Mouse (Mus musculus): ENCODE data around the gene Nubpl. TPM values are rescaled to one million over a fixed set of nuclear protein-coding genes. Genes with fewer than 3 reads are reported as not detected.
"Not testable (repeated sequence)": the region's sequence is repeated elsewhere in the genome, so short reads cannot be mapped to it uniquely, and the experiment has no call there.

Nubpl gene
- total RNA-seq, 2 experiments from 2014 or later = 5.1 to 5.4 TPM

- not testable (repeated sequence) for DNase-seq (ENCODE audit: low spot score in 2 of 2)
Observed at GRCm38 (mm10) chr12:52231929-52232328, 134.4 kb downstream of the Nubpl start.

- no peak for DNase-seq (ENCODE audit: low spot score in 2 of 2)
Observed at GRCm38 (mm10) chr12:52242712-52243111, 145.2 kb downstream of the Nubpl start.

DNA sequence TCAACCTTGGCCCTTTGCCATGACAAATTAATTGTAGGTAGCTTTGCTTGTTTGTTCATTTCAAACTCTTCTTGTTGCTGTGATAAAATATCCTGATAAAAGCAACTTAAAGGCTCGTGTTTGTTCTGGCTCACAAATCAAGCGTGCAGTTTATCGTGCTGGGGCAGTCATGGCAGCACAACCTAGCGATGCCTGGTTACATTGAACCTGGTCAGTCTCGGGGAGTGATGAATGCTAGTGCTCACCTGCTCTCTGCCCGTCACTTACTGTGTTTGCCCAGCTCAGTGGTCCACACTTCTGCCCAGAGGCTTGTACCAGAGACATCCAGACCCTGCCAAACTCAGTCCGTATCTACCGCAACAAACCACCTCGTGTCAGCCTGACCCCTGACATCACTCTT is 149.9 kb downstream of the Nubpl start:
- DNase-seq (ENCODE audit: low spot score in 2 of 2) = no peak

- no peak for DNase-seq (ENCODE audit: low spot score in 2 of 2)
Observed at GRCm38 (mm10) chr12:52248531-52248930, 151.0 kb downstream of the Nubpl start.

DNA sequence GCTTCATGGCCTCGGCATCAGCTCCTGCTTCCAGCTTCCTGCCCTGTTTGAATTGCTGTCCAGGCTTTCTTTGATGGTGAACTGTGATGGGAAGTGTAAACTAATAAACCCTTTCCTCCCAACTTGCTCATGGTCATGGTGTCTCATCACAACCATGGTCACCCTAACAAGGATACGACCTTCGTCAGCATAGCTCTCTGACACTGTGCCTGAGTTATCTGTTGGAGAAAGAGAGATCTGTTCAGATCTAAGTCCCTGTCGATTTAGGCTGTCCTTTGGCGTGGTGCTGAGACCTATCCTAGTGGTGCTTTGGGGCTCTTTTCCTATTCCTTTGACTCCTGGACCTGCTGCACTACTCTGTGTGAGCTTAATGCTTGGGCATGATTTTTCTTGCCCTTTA is 156.6 kb downstream of the Nubpl start:
- DNase-seq (ENCODE audit: low spot score in 2 of 2) = no peak

DNA sequence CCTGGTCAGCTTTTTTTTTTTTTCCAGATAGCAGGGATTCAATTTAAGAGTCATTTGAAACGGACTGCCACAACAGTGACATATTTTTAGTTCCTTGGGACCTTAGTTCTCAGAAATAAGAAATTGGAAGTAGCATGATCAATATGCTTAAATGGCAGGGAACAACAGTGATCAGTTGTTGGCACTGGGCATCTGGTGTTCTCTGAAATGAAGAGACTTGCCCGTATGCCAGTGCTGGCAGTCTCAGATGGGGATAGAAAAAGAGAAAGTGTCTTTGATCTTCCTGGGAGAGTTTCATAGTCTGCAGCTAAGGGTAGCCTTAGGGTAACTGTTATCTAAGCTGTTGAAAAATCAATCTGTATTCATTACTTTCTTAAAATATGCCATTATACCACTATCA is 170.6 kb downstream of the Nubpl start:
- peak in 1 of 2 experiments; percentile 18 for DNase-seq (ENCODE audit: low spot score in 2 of 2)

GRCm38 (mm10) chr12:52272828-52273227 is 175.3 kb downstream of the Nubpl start:
- no peak for DNase-seq (ENCODE audit: low spot score in 2 of 2)

DNA sequence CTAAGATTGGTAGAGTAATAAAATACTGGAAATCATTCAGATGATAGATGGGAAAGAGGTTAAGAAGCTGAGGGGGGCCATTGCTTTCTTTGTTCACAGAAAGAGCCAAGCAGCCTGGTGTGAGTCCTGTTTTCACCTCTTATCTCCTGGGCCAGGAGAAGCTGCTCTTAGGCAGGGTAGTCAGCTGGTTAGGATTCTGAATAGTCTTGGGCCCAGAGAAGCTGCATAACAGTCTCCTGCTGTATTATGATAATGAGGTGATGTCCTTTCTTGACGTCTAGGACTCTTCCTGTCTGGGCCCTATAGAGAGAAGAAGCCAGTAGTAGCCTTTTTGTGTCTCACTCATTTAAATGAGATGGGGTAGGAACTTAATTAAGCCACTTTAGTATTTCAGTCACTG is 178.8 kb downstream of the Nubpl start:
- no peak for DNase-seq (ENCODE audit: low spot score in 2 of 2)

DNA sequence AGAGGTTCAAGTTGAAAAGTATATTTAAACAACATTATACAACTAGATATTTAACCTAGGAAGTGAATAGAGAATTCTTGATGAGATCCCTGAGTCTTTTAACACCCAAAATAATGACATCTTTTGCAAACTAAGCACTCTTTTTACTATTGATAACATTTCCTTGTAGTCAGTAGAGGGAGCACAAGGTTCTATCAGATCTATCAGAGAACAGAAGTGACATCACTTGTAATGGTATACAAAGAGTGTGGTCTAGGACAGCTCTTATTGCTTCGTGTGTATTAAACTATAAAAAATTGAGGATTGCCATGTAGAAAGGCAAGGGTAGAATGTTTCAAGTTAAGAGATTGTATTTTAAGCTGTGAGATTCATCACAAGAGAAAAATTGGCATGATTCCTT is 183.7 kb downstream of the Nubpl start:
- DNase-seq (ENCODE audit: low spot score in 2 of 2) = no peak

GRCm38 (mm10) chr12:52284471-52284870 is 186.9 kb downstream of the Nubpl start:
- DNase-seq (ENCODE audit: low spot score in 2 of 2) = no peak

GRCm38 (mm10) chr12:52286802-52287201 is 189.3 kb downstream of the Nubpl start:
- DNase-seq (ENCODE audit: low spot score in 2 of 2) = no peak

DNA sequence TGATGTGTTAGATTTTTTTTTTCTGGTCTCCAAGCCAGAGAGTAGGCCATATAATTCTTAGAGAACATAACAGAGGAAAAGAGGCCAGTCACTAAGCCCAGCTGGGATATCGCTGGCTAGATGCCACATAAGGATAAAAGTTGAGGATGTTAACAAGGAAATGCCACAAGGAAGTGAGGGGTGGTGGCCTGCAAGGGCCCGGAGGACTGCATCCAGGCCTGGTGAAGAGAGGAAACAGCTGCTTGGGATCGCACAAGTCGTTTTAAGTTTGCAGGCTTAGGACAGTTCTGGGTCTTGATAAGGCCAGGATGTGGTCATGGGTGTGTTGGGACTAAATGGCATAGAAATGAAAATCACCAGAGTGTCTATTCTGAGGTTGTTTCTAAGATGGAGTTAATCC is 191.0 kb downstream of the Nubpl start:
- DNase-seq (ENCODE audit: low spot score in 2 of 2) = no peak

DNA sequence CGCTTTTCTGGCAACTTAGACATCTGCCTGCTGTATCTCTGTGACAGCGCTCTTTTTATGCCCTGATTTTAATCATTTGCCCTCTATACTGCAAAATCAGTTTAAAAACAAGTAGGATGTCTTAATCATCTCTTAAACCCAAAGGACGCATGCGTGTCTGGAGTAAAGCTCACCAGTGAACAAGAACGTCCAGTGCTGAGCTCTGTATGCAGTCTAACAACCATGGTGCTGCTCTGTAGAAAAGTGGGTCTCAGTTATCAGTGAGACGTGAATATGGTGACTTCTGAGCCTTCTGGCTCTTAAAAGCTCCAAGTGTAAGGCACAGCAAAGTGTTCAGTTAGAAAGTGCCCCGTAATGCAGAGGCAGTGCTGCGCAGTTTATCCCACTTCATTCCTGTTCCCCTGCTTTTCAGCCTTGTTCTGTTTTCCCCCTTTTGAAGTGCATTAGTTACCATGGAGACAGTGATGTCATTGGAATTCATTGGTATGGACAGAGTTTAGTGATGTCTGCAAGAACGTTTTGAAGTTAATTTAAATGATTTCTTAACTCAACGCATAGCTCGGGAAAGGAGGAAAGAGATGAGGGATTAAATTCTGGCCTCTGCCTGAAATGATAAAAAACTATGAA is 191.5 kb downstream of the Nubpl start:
- peak in 1 of 2 experiments; percentile 10 for DNase-seq (ENCODE audit: low spot score in 2 of 2)

DNA sequence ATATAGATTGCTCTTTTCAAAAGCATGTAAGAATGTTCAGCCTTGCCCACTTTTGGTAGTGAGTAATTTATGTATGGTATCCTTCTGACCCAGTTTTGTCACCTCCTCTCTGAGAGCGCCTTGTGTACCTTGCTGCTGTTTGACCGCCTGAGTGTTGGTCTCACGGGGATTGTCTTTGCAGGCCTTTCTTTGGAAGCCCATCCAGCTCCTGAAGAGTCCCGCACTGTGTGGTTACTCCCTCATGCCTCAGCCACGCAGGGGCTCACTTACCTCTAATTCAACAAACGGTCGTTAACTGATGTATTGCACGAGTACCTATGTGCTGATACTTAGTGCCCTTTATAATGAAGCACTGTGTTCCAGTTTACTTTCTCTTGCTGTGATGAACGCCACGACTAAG is 192.1 kb downstream of the Nubpl start:
- DNase-seq (ENCODE audit: low spot score in 2 of 2) = no peak

DNA sequence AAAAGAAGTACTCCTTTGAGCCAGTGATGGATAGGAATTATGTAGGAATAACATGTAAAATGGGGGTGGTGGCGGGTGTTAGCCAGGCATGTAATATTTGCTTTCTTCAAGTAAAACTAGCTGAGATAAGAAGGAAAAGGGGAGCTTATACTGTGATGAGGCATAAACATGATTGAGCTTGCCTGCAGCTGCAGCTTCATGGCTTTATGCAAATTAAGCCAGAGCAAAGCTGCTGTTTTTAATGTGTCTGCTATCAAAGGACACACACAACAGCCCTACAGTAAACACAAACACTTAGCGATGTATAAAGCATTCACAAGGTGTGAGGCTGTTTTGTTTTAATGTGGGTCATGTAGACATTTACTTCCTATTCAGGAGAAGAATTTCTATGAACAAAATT is 196.4 kb downstream of the Nubpl start:
- no peak for DNase-seq (ENCODE audit: low spot score in 2 of 2)

- no peak for DNase-seq (ENCODE audit: low spot score in 2 of 2)
Observed at GRCm38 (mm10) chr12:52297988-52298387, 200.5 kb downstream of the Nubpl start.

GRCm38 (mm10) chr12:52298683-52299082 is 201.1 kb downstream of the Nubpl start:
- DNase-seq (ENCODE audit: low spot score in 2 of 2) = no peak

GRCm38 (mm10) chr12:52302961-52303360 is 205.4 kb downstream of the Nubpl start:
- no peak for DNase-seq (ENCODE audit: low spot score in 2 of 2)

DNA sequence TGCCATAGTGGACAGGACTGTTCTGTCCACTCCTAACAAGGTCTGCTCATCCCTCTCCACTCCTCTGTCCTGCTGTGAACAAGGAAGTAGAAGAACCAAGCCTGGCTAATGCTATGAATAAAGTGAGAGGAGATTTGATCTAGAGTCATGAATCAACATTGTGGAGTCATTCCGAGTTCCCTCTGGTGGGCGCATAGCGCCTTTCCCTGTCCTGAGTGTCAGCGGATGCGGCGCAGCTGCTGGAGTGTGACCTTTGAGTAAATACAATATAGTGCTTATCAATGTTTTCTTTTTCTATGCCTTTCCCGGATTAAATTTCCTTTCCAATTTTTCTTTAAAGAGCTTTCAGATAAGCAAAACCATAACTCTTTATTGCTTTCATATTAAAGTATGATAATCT is 208.8 kb downstream of the Nubpl start:
- no peak for DNase-seq (ENCODE audit: low spot score in 2 of 2)

DNA sequence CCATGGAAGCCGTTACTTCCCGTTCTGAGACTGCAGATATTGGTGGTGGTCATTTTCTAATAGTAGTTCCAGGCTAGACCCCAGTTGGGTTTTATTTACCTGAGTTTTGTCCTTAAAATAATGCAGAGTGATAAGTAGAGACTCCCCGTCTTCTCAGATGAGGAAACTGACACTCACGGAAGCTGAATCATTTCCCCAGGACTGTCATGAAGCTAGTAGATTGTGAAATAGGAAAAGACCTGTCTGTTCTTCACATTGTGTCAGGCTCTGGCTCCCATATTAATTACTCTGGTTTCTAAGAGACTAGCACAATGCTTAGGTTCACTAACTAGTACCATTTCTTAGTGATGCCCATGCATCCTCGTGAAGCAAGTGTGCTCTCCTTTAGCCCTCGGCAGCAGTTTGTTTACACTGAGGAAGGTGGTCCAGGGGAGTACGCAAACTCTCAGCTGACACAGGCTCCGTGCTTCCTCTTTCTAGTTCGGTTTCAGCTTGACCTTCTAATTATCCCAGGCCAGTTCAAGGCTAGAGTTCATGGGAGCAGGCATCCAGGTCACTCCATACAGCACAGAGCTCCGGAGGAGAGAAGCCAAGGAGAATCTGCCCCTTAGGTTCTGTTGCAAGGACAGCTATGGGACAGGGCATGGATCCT is 209.9 kb downstream of the Nubpl start:
- DNase-seq (ENCODE audit: low spot score in 2 of 2) = no peak

- no peak for DNase-seq (ENCODE audit: low spot score in 2 of 2)
Observed at GRCm38 (mm10) chr12:52308628-52309027, 211.1 kb downstream of the Nubpl start.

DNA sequence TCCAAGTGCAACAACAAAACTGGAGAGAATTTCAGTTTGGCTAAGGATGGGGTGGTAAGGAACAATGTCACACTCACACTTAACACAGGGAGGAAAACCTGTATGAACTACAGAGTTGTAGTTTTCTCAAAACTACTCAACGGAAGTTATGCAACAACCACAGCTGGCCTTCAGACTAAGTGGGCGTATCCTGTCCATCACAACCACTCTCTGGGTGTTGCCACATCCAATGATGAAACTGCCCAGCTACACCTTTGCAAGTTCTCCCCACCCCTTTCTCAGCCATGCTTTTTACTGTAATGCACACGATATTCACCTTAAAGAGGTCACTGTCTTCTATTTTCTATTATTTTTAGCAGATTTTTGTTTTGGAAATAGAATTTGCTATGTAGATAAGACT is 217.3 kb downstream of the Nubpl start:
- no peak for DNase-seq (ENCODE audit: low spot score in 2 of 2)

GRCm38 (mm10) chr12:52317635-52318034 is 220.1 kb downstream of the Nubpl start:
- DNase-seq (ENCODE audit: low spot score in 2 of 2) = no peak
